In the genomic region with DNA sequence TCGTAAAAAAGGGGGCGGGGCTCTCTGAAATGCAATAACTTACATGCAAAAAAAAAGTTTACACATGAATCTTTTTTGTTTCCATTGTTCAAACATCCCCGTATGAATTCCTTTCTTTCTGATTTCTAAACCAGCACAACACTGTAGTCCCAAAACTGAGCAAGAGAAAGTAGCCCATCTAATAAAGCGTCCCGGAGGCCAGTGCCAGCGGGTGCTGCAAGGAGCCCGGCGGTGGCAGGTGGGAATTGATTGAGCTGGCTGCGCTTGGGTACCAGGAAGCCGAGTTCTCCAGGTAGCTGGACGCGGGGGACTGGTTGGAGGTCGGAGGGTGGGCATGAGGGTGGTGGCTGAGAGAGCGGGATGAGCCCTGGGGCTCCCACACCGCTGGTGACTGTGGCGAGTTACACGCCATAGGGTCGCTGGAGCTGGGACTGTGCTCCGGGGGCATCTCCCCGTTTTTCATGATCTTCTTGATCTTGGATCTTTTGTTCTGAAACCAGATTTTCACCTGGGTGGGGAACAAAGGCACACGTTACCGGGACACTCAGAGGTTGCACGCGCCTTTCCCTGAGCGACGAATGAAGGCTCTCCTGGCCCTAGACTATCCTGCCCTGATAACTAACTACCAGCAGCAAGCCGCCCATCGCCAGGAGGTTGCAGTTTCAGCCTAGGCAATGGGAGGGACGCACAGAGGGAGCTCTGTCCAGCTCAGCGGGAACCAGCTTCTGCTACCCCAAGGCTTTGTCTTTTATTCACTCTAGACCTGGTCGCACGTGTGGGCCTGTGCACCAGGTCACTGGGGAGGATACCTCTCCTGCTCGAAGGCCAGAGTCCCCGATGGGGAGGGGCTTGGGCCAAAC, we compare ENCODE assay signal across 14 mouse cellular contexts. TPM values are rescaled to one million over a fixed set of nuclear protein-coding genes. Genes with fewer than 3 reads are reported as not detected.
DNase-seq lines count a peak whose midpoint lies in the region; ATAC-seq and TF ChIP-seq lines count a peak whose summit lies in the region.
"Had no signal": no experiment of that assay in that cellular context is flagged by ENCODE, and none has a peak within 500 bp of the region (broad histone marks: within the 10 kb centered on the region; RNA-seq: fewer than 3 reads in every experiment).

No protein-coding gene starts in this region.

- peaks cover 97% of the 10 kb centered on the region for H3K27me3 ChIP-seq in intestine, embryonic 14.5 days (replicated peaks; ENCODE audit: control insufficient read depth, insufficient read depth, low read length)
- peaks cover 98% of the 10 kb centered on the region for H3K27me3 ChIP-seq in intestine, postnatal 0 days (replicated peaks; ENCODE audit: control insufficient read depth, insufficient read depth, low read length)
- H3K27me3 ChIP-seq in forebrain, embryonic 10.5 days (ENCODE audit: poor library complexity, severe bottlenecking) = peaks cover 100% of the 10 kb centered on the region

- H3K9me3 ChIP-seq in intestine, embryonic 14.5 days (ENCODE audit: control insufficient read depth, low read length) = no peaks in the 10 kb centered on the region
- H3K9me3 ChIP-seq in intestine, postnatal 0 days (ENCODE audit: control insufficient read depth) = no peaks in the 10 kb centered on the region
- H3K9me3 ChIP-seq in forebrain, embryonic 10.5 days = peaks cover 4% of the 10 kb centered on the region; the same call in 1 of the 2 replicates

- H3K4me1 ChIP-seq in intestine, embryonic 14.5 days (replicated peaks; ENCODE audit: control insufficient read depth, insufficient read depth, low read length) = peaks cover 7% of the 10 kb centered on the region
- H3K4me1 ChIP-seq in intestine, postnatal 0 days (replicated peaks; ENCODE audit: control insufficient read depth, insufficient read depth, low read length) = no peaks in the 10 kb centered on the region
- peaks cover 61% of the 10 kb centered on the region for H3K4me1 ChIP-seq in forebrain, embryonic 10.5 days

- no peak for ATAC-seq in intestine, embryonic 14.5 days (replicated peaks; ENCODE audit: low FRiP score, low TSS enrichment, low read depth)
- no peak for ATAC-seq in intestine, postnatal 0 days
- ATAC-seq: CD4-positive, CD25-positive, alpha-beta regulatory T cell, adult 4 months; inflammation-experienced regulatory T-cells, adult 6 months had no signal

- TF ChIP-seq CTCF in intestine, postnatal 0 days (IDR thresholded peaks at IDR 0.05; ENCODE audit: low read depth) = no peak

- H3K36me3 ChIP-seq in intestine, embryonic 14.5 days (ENCODE audit: control insufficient read depth, insufficient read depth, low read length) = no peaks in the 10 kb centered on the region
- no peaks in the 10 kb centered on the region for H3K36me3 ChIP-seq in intestine, postnatal 0 days (ENCODE audit: control insufficient read depth, insufficient read depth)
- H3K36me3 ChIP-seq in forebrain, embryonic 10.5 days (replicated peaks) = no peaks in the 10 kb centered on the region

- peak; percentile 74 for DNase-seq in intestine, embryonic 14.5 days (ENCODE audit: low spot score)
- DNase-seq in ZHBTc4 (ENCODE audit: low read depth, low spot score) = peak; percentile 53
- peak; percentile 61 for DNase-seq in forebrain, embryonic 10.5 days (ENCODE audit: extremely low spot score, low spot score)
- DNase-seq in mesoderm, embryonic 11.5 days (ENCODE audit: low read depth, low spot score) = peak; percentile 31
- DNase-seq in spleen, postnatal 4 days (ENCODE audit: low spot score in 2 of 2) = no peak
- no peak for DNase-seq in left cerebral cortex, postnatal 10 days (ENCODE audit: extremely low spot score in 1 of 2, low spot score in 2 of 2)
- DNase-seq in cerebellum, adult 9-10 months = no peak
- DNase-seq: adrenal gland, postnatal 10 days; cerebellum, adult 8-10 months; thymus, postnatal 4 days had no signal

- WGBS in intestine, embryonic 14.5 days = 4% methylated on average over 34 of the region's 34 CpGs
- 5% methylated on average over 34 of the region's 34 CpGs for WGBS in intestine, postnatal 0 days
- 2% methylated on average over 34 of the region's 34 CpGs for WGBS in forebrain, embryonic 10.5 days

- no peak overlapping the region for H3K9ac ChIP-seq in intestine, embryonic 14.5 days (ENCODE audit: low read length)
- no peak overlapping the region for H3K9ac ChIP-seq in intestine, postnatal 0 days (ENCODE audit: low read depth, low read length)

- no peak overlapping the region for H3K4me2 ChIP-seq in intestine, embryonic 14.5 days (ENCODE audit: low read length)
- H3K4me2 ChIP-seq in intestine, postnatal 0 days (replicated peaks; ENCODE audit: low read depth) = no peak overlapping the region

- no peak overlapping the region for H3K4me3 ChIP-seq in intestine, embryonic 14.5 days (ENCODE audit: low read depth, low read length)
- H3K4me3 ChIP-seq in intestine, postnatal 0 days (ENCODE audit: low read depth, low read length) = no peak overlapping the region
- H3K4me3 ChIP-seq in forebrain, embryonic 10.5 days = peak overlapping the region; percentile 62

- no peak overlapping the region for H3K27ac ChIP-seq in intestine, embryonic 14.5 days (ENCODE audit: low read depth)
- no peak overlapping the region for H3K27ac ChIP-seq in intestine, postnatal 0 days (ENCODE audit: low read depth, low read length)
- peak overlapping the region; percentile 60 for H3K27ac ChIP-seq in forebrain, embryonic 10.5 days

- intact Hi-C loops in left cerebral cortex, postnatal 10 days (cut with DNase I) = no loop called here

RNA-seq across cellular contexts. Expression of a gene that starts 3.7 kb away (rescaled TPM):
- polyA plus RNA-seq in intestine, embryonic 14.5 days (2014; fragmentation: Nextera tagmentation; extraction: Ambion mirVana) = 2.4 and 2.8 TPM in 2 replicates
- 0.27 and 0.33 TPM in 2 replicates for polyA plus RNA-seq in intestine, postnatal 0 days (2015; fragmentation: Nextera tagmentation; extraction: Ambion mirVana)
- polyA plus RNA-seq in forebrain, embryonic 10.5 days (2016; fragmentation: Nextera tagmentation; extraction: Ambion mirVana) = 17.5 and 18.5 TPM in 2 replicates
- total RNA-seq in left cerebral cortex, postnatal 10 days (2021) = 1 to 10 TPM; 7.4 to 8.1 TPM
- polyA plus RNA-seq: CD4-positive, CD25-positive, alpha-beta regulatory T cell, adult 4 months; inflammation-experienced regulatory T-cells, adult 6 months; small intestine, adult 2 months had no signal

RNA-seq across cellular contexts. Expression of a gene that starts 15.1 kb away (rescaled TPM):
- not detected in 2 replicates for polyA plus RNA-seq in intestine, embryonic 14.5 days (2014; fragmentation: Nextera tagmentation; extraction: Ambion mirVana)
- not detected in 2 replicates for polyA plus RNA-seq in intestine, postnatal 0 days (2015; fragmentation: Nextera tagmentation; extraction: Ambion mirVana)
- polyA plus RNA-seq in forebrain, embryonic 10.5 days (2016; fragmentation: Nextera tagmentation; extraction: Ambion mirVana) = 0.95 and 1.1 TPM in 2 replicates
- 10 to 100 TPM; 10.1 to 13.4 TPM for total RNA-seq in left cerebral cortex, postnatal 10 days (2021)
- polyA plus RNA-seq: CD4-positive, CD25-positive, alpha-beta regulatory T cell, adult 4 months; inflammation-experienced regulatory T-cells, adult 6 months; small intestine, adult 2 months had no signal

Comparison
In these comparisons a context has a peak if more than half of its experiments do, and no peak if none do; other contexts are left out.
1. DNase-seq: peak in intestine, embryonic 14.5 days (single experiment), ZHBTc4 (single experiment), forebrain, embryonic 10.5 days (single experiment) and mesoderm, embryonic 11.5 days (single experiment); none in spleen, postnatal 4 days (0 of 2), left cerebral cortex, postnatal 10 days (0 of 2) and cerebellum, adult 9-10 months (single experiment).